Mouse (Mus musculus) cerebellum, adult 2 months (tissue): ENCODE measurements at regions not wholly inside any gene's neighbourhood (a gene's known extent, or its start where the extent isn't known, plus 50 kb on each side); places are given as distances from the start of the nearest gene placed in this dataset.

Experiments
- CTCF ChIP-seq: fragments of 200-500 bp; IDR thresholded peaks from 2 replicates; pipeline ENCODE4 v1.5.1; 2011; ENCODE audit warnings: low read depth, mild to moderate bottlenecking, control low read depth, low read length, moderate library complexity, borderline replicate concordance; ENCODE audit not compliant: insufficient read depth
- POLR2A ChIP-seq: fragments of 200-500 bp; IDR thresholded peaks from 2 replicates; pipeline ENCODE4 v1.6.1; 2011; ENCODE audit warnings: low read length, control low read depth, borderline replicate concordance; ENCODE audit not compliant: insufficient read depth

DNA sequence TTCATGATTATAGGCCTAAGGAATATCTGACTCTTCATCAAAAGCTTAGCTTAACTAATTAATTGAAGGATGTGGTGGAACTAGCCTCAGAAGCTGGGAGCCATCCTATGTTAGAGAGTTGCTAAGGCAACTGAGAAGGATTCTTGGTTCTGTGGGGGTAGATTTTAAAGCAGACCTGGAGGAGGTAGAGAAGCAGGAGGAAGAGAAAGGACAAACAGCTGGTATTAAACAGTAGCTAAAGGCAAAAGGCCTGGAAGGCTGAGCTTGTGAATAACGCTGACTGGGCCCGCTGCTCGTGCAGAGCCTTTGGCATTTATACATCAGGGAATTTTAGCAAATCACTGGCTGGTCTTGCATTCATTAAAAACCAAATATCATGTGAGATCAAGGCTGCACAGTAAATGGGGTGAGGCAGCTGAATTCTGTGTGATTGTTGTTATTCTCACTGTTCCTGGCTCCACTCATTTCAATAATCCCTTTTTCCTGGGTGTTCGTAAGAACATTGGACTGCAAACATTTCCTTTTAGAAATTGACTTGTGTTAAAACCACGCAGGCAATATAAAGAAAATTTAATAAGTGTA is 121.1 kb upstream of the B430305J03Rik start:
- TF ChIP-seq CTCF (no peak), POLR2A (no peak)
